Comparison of ENCODE assay signal across 10 mouse cellular contexts in the genomic region with DNA sequence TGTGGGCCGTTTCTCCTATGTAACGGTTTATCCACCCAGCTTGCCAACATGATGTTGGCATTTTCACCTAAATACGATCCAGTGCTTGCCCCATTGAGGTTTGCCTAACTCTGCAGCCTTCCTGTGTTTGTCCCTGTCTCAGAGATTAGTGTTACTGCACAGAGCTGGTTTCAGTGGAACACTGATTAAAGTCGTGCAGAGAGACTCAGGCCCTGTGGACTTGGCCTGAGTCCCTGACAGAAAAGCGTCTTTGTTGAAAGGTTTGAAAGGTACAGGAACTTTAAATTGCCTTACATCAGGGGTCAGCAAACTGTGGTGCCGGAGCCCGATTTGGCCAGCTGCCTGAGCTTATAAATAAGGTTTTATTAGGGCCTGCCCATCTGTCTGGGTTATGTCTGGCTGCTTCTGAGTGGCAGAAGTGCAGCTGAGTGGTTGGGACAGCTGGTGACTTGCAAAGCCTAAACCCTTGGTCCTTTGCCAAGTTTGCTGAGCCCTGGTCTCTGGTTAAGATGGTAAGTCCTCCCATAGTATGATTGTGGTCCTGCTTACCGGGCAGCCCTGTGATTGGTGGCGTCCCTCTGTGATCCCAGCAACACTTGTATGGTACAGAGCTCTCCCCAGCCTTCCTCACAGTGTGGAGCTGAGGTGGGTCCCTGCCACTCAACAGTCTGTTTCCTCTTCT. TPM values are rescaled to one million over a fixed set of nuclear protein-coding genes. Genes with fewer than 3 reads are reported as not detected.
DNase-seq lines count a peak whose midpoint lies in the region; ATAC-seq and TF ChIP-seq lines count a peak whose summit lies in the region.
"Had no signal": no experiment of that assay in that cellular context is flagged by ENCODE, and none has a peak within 500 bp of the region (broad histone marks: within the 10 kb centered on the region; RNA-seq: fewer than 3 reads in every experiment).

No protein-coding gene starts in this region.

- no peak for TF ChIP-seq CTCF in lung, embryonic 14.5 days (IDR thresholded peaks at IDR 0.05; ENCODE audit: low read depth)

- H3K9me3 ChIP-seq in lung, embryonic 14.5 days (ENCODE audit: low read depth, low read length) = no peaks in the 10 kb centered on the region
- no peaks in the 10 kb centered on the region for H3K9me3 ChIP-seq in neural tube, embryonic 14.5 days (ENCODE audit: control insufficient read depth, low read length)
- H3K9me3 ChIP-seq in liver, embryonic 12.5 days (replicated peaks) = no peaks in the 10 kb centered on the region
- H3K9me3 ChIP-seq: embryonic facial prominence, embryonic 13.5 days had no signal

- no peaks in the 10 kb centered on the region for H3K4me1 ChIP-seq in lung, embryonic 14.5 days (ENCODE audit: insufficient read depth)
- 0 out of 2 replicates have a peak, but pooled peaks cover 13% of the 10 kb centered on the region for H3K4me1 ChIP-seq in neural tube, embryonic 14.5 days (ENCODE audit: control insufficient read depth, insufficient read depth, low read length)
- no peaks in the 10 kb centered on the region for H3K4me1 ChIP-seq in liver, embryonic 12.5 days

- H3K27me3 ChIP-seq in lung, embryonic 14.5 days (ENCODE audit: insufficient read depth, low read length) = no peaks in the 10 kb centered on the region
- no peaks in the 10 kb centered on the region for H3K27me3 ChIP-seq in neural tube, embryonic 14.5 days (ENCODE audit: control insufficient read depth, insufficient read depth, low read length)
- no peaks in the 10 kb centered on the region for H3K27me3 ChIP-seq in liver, embryonic 12.5 days (replicated peaks)
- H3K27me3 ChIP-seq: embryonic facial prominence, embryonic 13.5 days had no signal

- peak overlapping the region; percentile 66; the same call in 1 of the 2 replicates for H3K27ac ChIP-seq in lung, embryonic 14.5 days (ENCODE audit: low read depth)
- H3K27ac ChIP-seq in neural tube, embryonic 14.5 days (ENCODE audit: low read depth, low read length) = peak overlapping the region; percentile 34; the same call in 1 of the 2 replicates
- no peak overlapping the region for H3K27ac ChIP-seq in liver, embryonic 12.5 days

- peak; percentile 71 for DNase-seq in gastrocnemius, adult 18-20 months (ENCODE audit: low spot score)
- DNase-seq in gastrocnemius, postnatal 36 days = no peak
- peak; percentile 66 for DNase-seq in lung, embryonic 14.5 days
- no peak for DNase-seq in lung, postnatal 25 days (ENCODE audit: low spot score)
- peak; percentile 49 for DNase-seq in gastrocnemius, postnatal 25 days
- no peak for DNase-seq in right cerebral cortex, postnatal 14 days
- DNase-seq: lung, postnatal 4 days had no signal

- H3K4me2 ChIP-seq in lung, embryonic 14.5 days = no peak overlapping the region
- H3K4me2 ChIP-seq in neural tube, embryonic 14.5 days (ENCODE audit: low read depth, low read length) = no peak overlapping the region
- H3K4me2 ChIP-seq in liver, embryonic 12.5 days = no peak overlapping the region
- H3K4me2 ChIP-seq: embryonic facial prominence, embryonic 13.5 days had no signal

- H3K4me3 ChIP-seq in lung, embryonic 14.5 days (ENCODE audit: low read depth, low read length) = no peak overlapping the region
- no peak overlapping the region for H3K4me3 ChIP-seq in neural tube, embryonic 14.5 days (ENCODE audit: low read depth, low read length)
- no peak overlapping the region for H3K4me3 ChIP-seq in liver, embryonic 12.5 days
- H3K4me3 ChIP-seq: embryonic facial prominence, embryonic 13.5 days had no signal

- peak; percentile 51; the same call in 1 of the 2 replicates for ATAC-seq in lung, embryonic 14.5 days (ENCODE audit: insufficient read depth)
- peak; percentile 71; the same call in 1 of the 2 replicates for ATAC-seq in neural tube, embryonic 14.5 days (ENCODE audit: low read depth)
- no peak for ATAC-seq in liver, embryonic 12.5 days

- WGBS in lung, embryonic 14.5 days = 61% methylated on average over 9 of the region's 9 CpGs
- 39% methylated on average over 9 of the region's 9 CpGs for WGBS in neural tube, embryonic 14.5 days
- WGBS in liver, embryonic 12.5 days (ENCODE audit: insufficient replicate concordance) = 79% methylated on average over 9 of the region's 9 CpGs

- H3K36me3 ChIP-seq in lung, embryonic 14.5 days (ENCODE audit: insufficient read depth) = peaks cover 83% of the 10 kb centered on the region
- peaks cover 42% of the 10 kb centered on the region for H3K36me3 ChIP-seq in neural tube, embryonic 14.5 days (ENCODE audit: control insufficient read depth, insufficient read depth, low read length)
- peaks cover 85% of the 10 kb centered on the region for H3K36me3 ChIP-seq in liver, embryonic 12.5 days

- intact Hi-C loops in gastrocnemius, postnatal 36 days (cut with DNase I) = no loop called here

- no peak overlapping the region for H3K9ac ChIP-seq in lung, embryonic 14.5 days
- H3K9ac ChIP-seq in neural tube, embryonic 14.5 days (replicated peaks; ENCODE audit: low read depth, low read length) = 0 out of 2 replicates have a peak overlapping the region, but pooled peaks have one; percentile 1
- no peak overlapping the region for H3K9ac ChIP-seq in liver, embryonic 12.5 days
- H3K9ac ChIP-seq: embryonic facial prominence, embryonic 13.5 days had no signal

RNA-seq across cellular contexts. Expression of a gene that starts 11.8 kb away (rescaled TPM):
- 10 to 100 TPM; 11.6 TPM for total RNA-seq in gastrocnemius, adult 18-20 months (2021)
- 10 to 100 TPM; 10.8 to 12.2 TPM for total RNA-seq in gastrocnemius, postnatal 36 days (2021)
- 5.4 and 5.9 TPM in 2 replicates for polyA plus RNA-seq in lung, embryonic 14.5 days (2014; fragmentation: Nextera tagmentation; extraction: Ambion mirVana)
- 1 to 10 TPM; 7.4 to 9.7 TPM for total RNA-seq in gastrocnemius, postnatal 25 days (2021)
- polyA plus RNA-seq in neural tube, embryonic 14.5 days (2014; fragmentation: Nextera tagmentation; extraction: Ambion mirVana) = 5.4 and 9.4 TPM in 2 replicates
- 1.3 and 1.5 TPM in 2 replicates for polyA plus RNA-seq in liver, embryonic 12.5 days (2016; fragmentation: Nextera tagmentation; extraction: Ambion mirVana)

RNA-seq across cellular contexts. Expression of a gene that starts 13.2 kb away (rescaled TPM):
- total RNA-seq in gastrocnemius, adult 18-20 months (2021) = 1,000 to 10,000 TPM; 3,219 to 3,282 TPM
- 1,000 to 10,000 TPM; 2,677 to 2,859 TPM for total RNA-seq in gastrocnemius, postnatal 36 days (2021)
- 11.6 and 11.7 TPM in 2 replicates for polyA plus RNA-seq in lung, embryonic 14.5 days (2014; fragmentation: Nextera tagmentation; extraction: Ambion mirVana)
- 1,000 to 10,000 TPM; 1,576 to 3,128 TPM for total RNA-seq in gastrocnemius, postnatal 25 days (2021)
- 13.0 and 14.9 TPM in 2 replicates for polyA plus RNA-seq in neural tube, embryonic 14.5 days (2014; fragmentation: Nextera tagmentation; extraction: Ambion mirVana)
- 4.0 and 6.9 TPM in 2 replicates for polyA plus RNA-seq in liver, embryonic 12.5 days (2016; fragmentation: Nextera tagmentation; extraction: Ambion mirVana)

RNA-seq across cellular contexts. Expression of a gene that starts 15.8 kb away (rescaled TPM):
- total RNA-seq in gastrocnemius, adult 18-20 months (2021) = 1,000 to 10,000 TPM; 1,348 to 1,458 TPM
- 1,000 to 10,000 TPM; 1,257 to 1,260 TPM for total RNA-seq in gastrocnemius, postnatal 36 days (2021)
- not detected in 2 replicates for polyA plus RNA-seq in lung, embryonic 14.5 days (2014; fragmentation: Nextera tagmentation; extraction: Ambion mirVana)
- total RNA-seq in gastrocnemius, postnatal 25 days (2021) = 1,000 to 10,000 TPM in 1 of 2 experiments, 100 to 1,000 TPM in 1; 766 to 1,527 TPM
- polyA plus RNA-seq in neural tube, embryonic 14.5 days (2014; fragmentation: Nextera tagmentation; extraction: Ambion mirVana) = 0.32 and 0.62 TPM in 2 replicates
- 0.15 and 0.29 TPM in 2 replicates for polyA plus RNA-seq in liver, embryonic 12.5 days (2016; fragmentation: Nextera tagmentation; extraction: Ambion mirVana)
- polyA plus RNA-seq: embryonic facial prominence, embryonic 13.5 days had no signal

RNA-seq across cellular contexts. Expression of a gene that starts 23.8 kb away (rescaled TPM):
- 1 to 10 TPM; 7.3 to 8.6 TPM for total RNA-seq in gastrocnemius, adult 18-20 months (2021)
- total RNA-seq in gastrocnemius, postnatal 36 days (2021) = 1 to 10 TPM; 7.8 to 8.5 TPM
- polyA plus RNA-seq in lung, embryonic 14.5 days (2014; fragmentation: Nextera tagmentation; extraction: Ambion mirVana) = 18.9 and 19.9 TPM in 2 replicates
- total RNA-seq in gastrocnemius, postnatal 25 days (2021) = 1 to 10 TPM; 7.7 to 8.2 TPM
- 26.6 and 34.5 TPM in 2 replicates for polyA plus RNA-seq in neural tube, embryonic 14.5 days (2014; fragmentation: Nextera tagmentation; extraction: Ambion mirVana)
- 9.0 and 10.5 TPM in 2 replicates for polyA plus RNA-seq in liver, embryonic 12.5 days (2016; fragmentation: Nextera tagmentation; extraction: Ambion mirVana)

RNA-seq across cellular contexts. Expression of a gene that starts 34.7 kb away (rescaled TPM):
- total RNA-seq in gastrocnemius, adult 18-20 months (2021) = 1 to 10 TPM; 4.7 to 6.8 TPM
- total RNA-seq in gastrocnemius, postnatal 36 days (2021) = 1 to 10 TPM; 6.3 to 7.4 TPM
- 2.2 and 2.7 TPM in 2 replicates for polyA plus RNA-seq in lung, embryonic 14.5 days (2014; fragmentation: Nextera tagmentation; extraction: Ambion mirVana)
- total RNA-seq in gastrocnemius, postnatal 25 days (2021) = 1 to 10 TPM; 5.1 to 6.0 TPM
- polyA plus RNA-seq in neural tube, embryonic 14.5 days (2014; fragmentation: Nextera tagmentation; extraction: Ambion mirVana) = 4.0 and 5.2 TPM in 2 replicates
- 3.9 TPM in 2 replicates for polyA plus RNA-seq in liver, embryonic 12.5 days (2016; fragmentation: Nextera tagmentation; extraction: Ambion mirVana)

Comparison
In these comparisons a context has a peak if more than half of its experiments do, and no peak if none do; other contexts are left out.
1. DNase-seq: peak in gastrocnemius, adult 18-20 months (single experiment), lung, embryonic 14.5 days (single experiment) and gastrocnemius, postnatal 25 days (single experiment); none in gastrocnemius, postnatal 36 days (0 of 2), lung, postnatal 25 days (single experiment) and right cerebral cortex, postnatal 14 days (single experiment).